ENCODE assay signal across 7 mouse cellular contexts in the genomic region with DNA sequence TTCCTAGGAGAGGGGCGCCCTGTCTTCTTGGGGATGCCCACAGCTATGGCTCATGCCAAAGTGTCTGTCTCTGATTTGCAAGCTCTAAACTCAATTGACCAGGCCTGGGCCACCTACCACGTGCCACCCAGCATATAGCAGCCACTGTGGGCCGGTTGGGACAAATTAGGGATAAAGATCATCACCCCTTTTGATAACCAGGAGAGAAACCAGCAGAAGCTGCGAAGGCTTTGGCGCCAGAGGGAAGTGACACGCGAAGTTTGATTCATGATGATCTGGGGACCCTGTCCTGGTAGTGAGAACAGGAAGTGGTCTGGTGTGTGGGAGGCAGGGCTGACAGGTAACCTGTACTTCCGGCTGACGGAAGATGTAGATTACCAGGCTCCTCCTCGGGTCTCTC. TPM values are rescaled to one million over a fixed set of nuclear protein-coding genes. Genes with fewer than 3 reads are reported as not detected.
DNase-seq lines count a peak whose midpoint lies in the region; ATAC-seq lines count a peak whose summit lies in the region.

No protein-coding gene starts in this region.

- H3K4me2 ChIP-seq in hindbrain, embryonic 16.5 days (ENCODE audit: low read length) = peak overlapping the region; percentile 54
- H3K4me2 ChIP-seq in midbrain, embryonic 11.5 days = peak overlapping the region; percentile 72

- peak overlapping the region; percentile 31 for H3K4me3 ChIP-seq in hindbrain, embryonic 16.5 days (ENCODE audit: low read length)
- H3K4me3 ChIP-seq in midbrain, embryonic 11.5 days (ENCODE audit: low read depth, low read length) = peak overlapping the region; percentile 41

- H3K36me3 ChIP-seq in hindbrain, embryonic 16.5 days (ENCODE audit: control insufficient read depth, insufficient read depth, low read length) = no peaks in the 10 kb centered on the region
- no peaks in the 10 kb centered on the region for H3K36me3 ChIP-seq in midbrain, embryonic 11.5 days (ENCODE audit: control insufficient read depth, insufficient read depth, low read length)

- ATAC-seq in hindbrain, embryonic 16.5 days = 0 out of 2 replicates have a peak, but pooled peaks have one; percentile 8
- no peak for ATAC-seq in midbrain, embryonic 11.5 days (ENCODE audit: low FRiP score)

- H3K4me1 ChIP-seq in hindbrain, embryonic 16.5 days (ENCODE audit: control insufficient read depth, insufficient read depth, low read depth, low read length) = peaks cover 18% of the 10 kb centered on the region
- H3K4me1 ChIP-seq in midbrain, embryonic 11.5 days (ENCODE audit: control insufficient read depth, insufficient read depth, low read length) = peaks cover 14% of the 10 kb centered on the region

- WGBS in hindbrain, embryonic 16.5 days = 50% methylated on average over 10 of the region's 10 CpGs
- 46% methylated on average over 10 of the region's 10 CpGs for WGBS in midbrain, embryonic 11.5 days

- H3K9ac ChIP-seq in hindbrain, embryonic 16.5 days (ENCODE audit: low read depth, low read length) = peak overlapping the region; percentile 19; the same call in 1 of the 2 replicates
- peak overlapping the region; percentile 45 for H3K9ac ChIP-seq in midbrain, embryonic 11.5 days (ENCODE audit: low read length)

- no peak overlapping the region for H3K27ac ChIP-seq in hindbrain, embryonic 16.5 days (ENCODE audit: low read depth, low read length)
- H3K27ac ChIP-seq in midbrain, embryonic 11.5 days (ENCODE audit: low read depth, low read length) = no peak overlapping the region

- peaks cover 12% of the 10 kb centered on the region for H3K27me3 ChIP-seq in hindbrain, embryonic 16.5 days (replicated peaks; ENCODE audit: control insufficient read depth, insufficient read depth, low read length)
- H3K27me3 ChIP-seq in midbrain, embryonic 11.5 days (ENCODE audit: control insufficient read depth, insufficient read depth, low read length) = peaks cover 25% of the 10 kb centered on the region

- peak; percentile 87 for DNase-seq in CD4-positive helper T cell, adult 2 months (ENCODE audit: low read depth, low spot score)
- peak; percentile 35 for DNase-seq in R1 (ENCODE audit: low read depth, low spot score)
- no peak for DNase-seq in midbrain, embryonic 11.5 days (ENCODE audit: low spot score, missing footprints)
- DNase-seq in thymus, postnatal 36 days = peak; percentile 57 to 61
- no peak for DNase-seq in embryo, embryonic 9.5 days (ENCODE audit: extremely low spot score)
- DNase-seq in kidney, adult 8-10 months = no peak

- H3K9me3 ChIP-seq in hindbrain, embryonic 16.5 days (ENCODE audit: control insufficient read depth, low read length) = no peaks in the 10 kb centered on the region
- H3K9me3 ChIP-seq in midbrain, embryonic 11.5 days (ENCODE audit: control insufficient read depth, low read length) = no peaks in the 10 kb centered on the region

RNA-seq across cellular contexts. Expression of a gene that starts 10.9 kb away (rescaled TPM):
- polyA plus RNA-seq in hindbrain, embryonic 16.5 days (2015; fragmentation: Nextera tagmentation; extraction: Ambion mirVana) = 5.1 and 6.2 TPM in 2 replicates
- 0.66 and 0.72 TPM in 2 replicates for polyA plus RNA-seq in midbrain, embryonic 11.5 days (2014; fragmentation: Nextera tagmentation; extraction: Ambion mirVana)

Comparison
In these comparisons a context has a peak if more than half of its experiments do, and no peak if none do; other contexts are left out.
1. DNase-seq: peak in CD4-positive helper T cell, adult 2 months (single experiment), R1 (single experiment) and thymus, postnatal 36 days (2 of 2); none in midbrain, embryonic 11.5 days (single experiment), embryo, embryonic 9.5 days (single experiment) and kidney, adult 8-10 months (0 of 2).